Mouse (Mus musculus): Measurements from ENCODE around the gene Nrip1.

Gene Nrip1

DNA sequence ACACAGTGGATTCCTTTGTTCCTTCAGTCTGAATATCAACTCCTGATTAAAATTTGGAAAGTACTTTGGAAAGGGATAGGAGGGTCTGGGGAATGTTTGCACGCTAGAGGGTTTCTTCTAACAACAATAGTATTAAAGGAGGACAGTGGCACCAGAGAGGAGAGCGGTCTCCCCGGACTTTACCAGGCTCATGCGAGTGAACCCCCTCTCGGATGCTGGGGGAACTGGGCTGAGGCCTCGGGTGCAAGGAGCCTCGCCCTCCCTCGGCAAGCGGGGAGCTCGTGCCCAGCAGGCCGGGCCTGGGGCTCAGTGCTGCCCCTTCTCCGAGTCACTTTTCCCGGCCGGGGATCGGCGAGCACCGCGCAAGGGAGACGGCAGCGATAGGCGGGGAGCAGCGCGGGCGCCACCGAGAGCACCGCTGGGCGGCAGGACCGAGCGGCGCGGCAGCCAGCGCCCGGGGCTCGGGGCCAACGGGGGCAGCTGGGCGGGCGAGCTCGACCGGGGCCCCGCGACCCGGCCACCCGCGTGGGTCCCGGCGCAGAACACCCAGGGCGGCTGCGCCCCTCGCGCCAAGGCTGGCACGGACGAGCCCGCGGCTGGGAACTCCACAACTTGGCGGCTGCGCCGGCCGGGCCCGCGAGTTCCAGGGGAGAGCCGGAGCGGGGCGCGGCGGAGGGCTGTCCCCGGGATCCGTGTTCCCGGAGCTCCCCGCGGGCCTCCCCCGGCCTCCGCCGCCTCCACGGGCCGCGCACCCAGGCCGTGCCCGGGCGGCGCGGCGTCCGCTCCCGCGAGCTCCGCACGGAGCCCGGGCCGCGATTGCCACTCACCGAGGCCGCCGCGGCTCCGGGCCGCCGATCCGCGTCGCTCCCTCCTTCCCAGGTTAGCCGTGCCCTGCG is 1.3 kb downstream of the Nrip1 start:
- peak; percentile 61 for DNase-seq (ENCODE audit: low spot score)

DNA sequence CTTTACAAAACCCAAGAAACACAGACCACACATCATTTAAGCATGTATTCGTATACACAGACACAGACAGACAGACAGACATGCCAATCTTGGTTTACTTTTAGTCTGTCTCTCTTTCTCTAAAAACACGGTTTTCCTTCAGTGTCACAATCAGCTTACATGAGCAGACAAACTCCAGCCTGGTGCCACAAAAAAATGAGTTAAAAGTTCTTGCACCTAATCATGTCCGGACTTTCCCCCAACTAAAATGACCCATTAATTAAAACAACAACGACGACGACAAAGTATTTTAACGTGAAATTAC is 2.1 kb downstream of the Nrip1 start:
- no peak for DNase-seq (ENCODE audit: low spot score)

DNA sequence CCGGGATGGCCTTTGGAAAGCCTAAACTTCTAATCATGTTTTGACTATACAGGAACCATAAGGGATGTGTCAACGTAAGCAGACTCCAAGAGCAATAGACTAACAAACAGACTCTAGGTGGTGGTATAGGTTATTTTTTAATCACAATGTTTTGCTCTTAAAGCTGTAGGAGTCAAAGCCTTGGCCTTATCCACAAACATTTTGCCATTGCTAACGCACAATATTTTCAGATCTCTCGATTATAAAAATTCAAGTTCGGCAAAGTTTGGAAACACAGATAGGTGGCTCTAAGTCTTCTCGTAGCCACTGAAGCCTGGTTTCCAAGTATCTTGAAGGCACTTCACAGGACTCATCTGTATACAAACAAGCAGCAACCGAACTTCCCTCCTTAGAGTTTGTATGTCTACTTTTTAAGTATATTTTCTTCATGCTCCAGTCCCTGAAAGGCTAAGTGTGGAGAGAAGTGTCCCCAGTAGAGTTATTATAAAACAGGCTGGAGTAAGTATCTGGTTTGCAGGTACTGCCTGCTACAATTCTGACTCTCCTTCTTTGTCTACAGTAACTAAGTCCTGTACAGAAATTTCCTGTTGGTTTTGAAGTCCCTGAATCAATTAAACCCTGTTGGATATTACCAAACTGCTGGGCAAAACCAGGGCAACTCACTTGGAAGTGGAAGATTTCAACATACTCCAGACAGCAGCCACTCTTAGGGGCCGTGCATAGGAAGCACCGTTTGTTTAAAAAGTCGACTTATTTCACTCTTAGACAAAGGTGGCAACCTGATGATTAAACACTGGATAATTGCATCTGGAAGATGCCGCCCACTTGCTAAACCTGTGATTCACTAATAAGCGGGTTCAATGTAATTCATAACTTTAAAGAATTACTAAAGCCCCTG is 2.7 kb downstream of the Nrip1 start:
- no peak for DNase-seq (ENCODE audit: low spot score)

DNA sequence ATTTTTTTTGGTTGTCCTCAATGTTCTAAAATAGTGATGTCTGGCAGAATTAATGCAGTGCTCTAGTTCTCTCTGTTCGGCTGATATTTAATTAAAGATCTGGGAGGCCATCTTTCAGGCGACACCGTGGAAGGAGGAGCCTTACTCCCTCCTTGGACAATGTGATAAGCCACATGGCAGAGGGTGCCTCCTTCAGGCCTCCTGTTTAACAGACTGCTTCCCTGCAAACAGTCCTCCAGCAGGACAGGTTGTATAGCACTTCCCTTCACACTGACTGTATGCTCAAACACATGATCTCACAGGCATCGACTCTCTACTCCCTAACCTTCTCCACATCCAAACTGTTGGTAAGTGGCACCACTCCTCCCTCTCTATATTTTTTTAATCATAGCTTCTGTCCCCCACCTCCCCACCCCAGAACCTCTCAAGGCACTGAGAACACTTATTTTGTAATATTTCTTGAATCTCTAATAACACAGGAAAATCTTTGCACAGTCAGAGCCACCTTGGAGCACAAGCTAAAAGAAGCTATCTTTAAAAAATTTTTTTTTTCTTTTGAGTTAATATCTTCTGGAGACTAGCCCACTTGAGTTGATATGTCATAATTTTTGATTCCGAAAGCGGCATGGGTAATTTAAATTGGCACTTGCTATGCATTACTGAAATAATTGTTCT is 3.4 kb downstream of the Nrip1 start:
- DNase-seq (ENCODE audit: low spot score) = peak; percentile 76

DNA sequence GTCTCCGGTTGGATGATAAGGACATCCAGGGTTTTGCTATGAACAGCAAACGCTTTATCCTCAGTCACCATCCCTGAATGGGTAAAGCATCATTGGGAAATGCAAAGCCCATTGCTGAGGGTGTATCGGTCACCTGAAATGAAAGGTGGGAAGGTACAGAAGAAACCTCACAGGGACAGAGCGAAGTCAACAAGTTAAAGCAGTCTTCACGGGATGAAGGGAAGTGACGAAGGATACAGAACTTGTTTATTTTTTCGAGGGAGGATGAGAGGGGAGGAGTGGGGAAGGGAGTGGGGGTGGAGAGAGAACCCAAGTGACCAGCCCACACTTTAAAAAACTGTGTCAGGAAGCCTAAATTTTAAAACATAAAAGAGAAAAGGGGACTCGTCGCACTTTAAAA is 4.4 kb downstream of the Nrip1 start:
- no peak for DNase-seq (ENCODE audit: low spot score)

DNA sequence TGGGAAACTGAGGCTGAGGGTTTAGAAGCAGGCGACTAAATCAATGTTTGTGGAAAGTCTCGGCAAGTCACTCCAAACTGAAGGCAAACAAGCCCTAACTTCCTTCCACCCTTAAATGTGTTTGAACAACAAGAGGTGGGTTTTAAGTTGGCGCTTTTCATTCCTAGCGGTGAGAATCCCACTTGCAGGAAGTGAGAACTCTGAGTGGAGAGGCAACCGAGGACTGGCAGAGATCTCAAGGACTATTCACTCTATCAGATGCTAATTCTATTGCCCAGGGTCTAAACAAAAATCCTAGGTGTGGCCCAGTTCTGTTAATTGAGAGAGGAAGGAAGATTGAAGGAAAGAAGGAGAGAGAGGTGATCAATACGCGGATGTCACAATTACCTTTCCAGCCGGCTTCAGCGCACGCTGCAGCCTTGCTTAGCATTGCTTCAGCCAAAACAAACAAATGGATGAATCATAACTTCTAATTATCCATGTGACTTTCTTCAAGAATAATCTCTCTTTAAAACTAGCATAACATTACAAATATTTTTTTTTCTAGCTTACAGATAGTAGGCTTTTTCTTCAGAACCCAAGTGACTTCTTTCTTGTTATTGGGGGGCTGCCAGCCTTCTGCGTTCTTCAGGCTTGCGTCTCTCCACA is 6.2 kb downstream of the Nrip1 start:
- DNase-seq (ENCODE audit: low spot score) = no peak

- no peak for DNase-seq (ENCODE audit: low spot score)
Measured at GRCm38 (mm10) chr16:76365790-76366406, 7.7 kb downstream of the Nrip1 start.

DNA sequence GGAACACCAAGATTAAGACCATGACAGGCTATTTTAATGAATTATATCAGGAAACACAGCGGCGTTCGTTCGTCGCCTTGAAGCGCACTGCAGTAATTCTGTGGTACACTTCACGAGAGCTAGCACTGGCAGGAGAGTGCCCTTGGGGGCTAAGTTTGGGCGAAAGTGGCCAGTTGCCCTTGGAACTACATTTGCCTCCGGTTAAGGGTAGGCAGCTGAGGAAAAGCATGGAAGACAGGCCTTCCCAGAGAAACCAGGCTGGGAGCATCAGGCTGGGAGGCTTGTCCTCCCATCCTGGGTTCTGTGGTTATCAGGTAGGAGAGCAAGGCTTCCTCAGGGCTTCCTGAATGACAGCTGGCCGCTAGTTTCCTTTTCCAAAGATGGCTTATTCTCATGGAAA is 8.4 kb downstream of the Nrip1 start:
- no peak for DNase-seq (ENCODE audit: low spot score)

- DNase-seq (ENCODE audit: low spot score) = no peak
Measured at GRCm38 (mm10) chr16:76363641-76364040, 10.0 kb downstream of the Nrip1 start.

GRCm38 (mm10) chr16:76362982-76363381 is 10.6 kb downstream of the Nrip1 start:
- DNase-seq (ENCODE audit: low spot score) = no peak

DNA sequence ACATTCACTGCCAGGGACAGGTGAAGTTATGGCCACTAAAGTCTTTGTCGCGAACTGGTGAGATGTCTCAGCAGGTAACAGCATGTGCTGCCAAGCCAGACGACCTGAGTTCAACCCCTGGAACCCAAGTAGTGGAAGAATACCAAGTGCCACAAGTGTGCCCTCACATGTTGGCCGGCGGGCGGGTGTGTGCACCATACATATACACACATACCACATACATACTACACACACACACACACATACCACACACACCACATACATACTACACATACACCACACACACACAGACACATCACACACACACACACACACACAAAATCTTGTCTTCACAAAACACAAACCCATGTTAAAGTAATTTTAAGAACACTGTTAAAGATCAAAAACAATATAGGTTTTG is 13.2 kb downstream of the Nrip1 start:
- DNase-seq (ENCODE audit: low spot score) = no peak

- no peak for DNase-seq (ENCODE audit: low spot score)
Measured at GRCm38 (mm10) chr16:76358757-76359156, 14.9 kb downstream of the Nrip1 start.

DNA sequence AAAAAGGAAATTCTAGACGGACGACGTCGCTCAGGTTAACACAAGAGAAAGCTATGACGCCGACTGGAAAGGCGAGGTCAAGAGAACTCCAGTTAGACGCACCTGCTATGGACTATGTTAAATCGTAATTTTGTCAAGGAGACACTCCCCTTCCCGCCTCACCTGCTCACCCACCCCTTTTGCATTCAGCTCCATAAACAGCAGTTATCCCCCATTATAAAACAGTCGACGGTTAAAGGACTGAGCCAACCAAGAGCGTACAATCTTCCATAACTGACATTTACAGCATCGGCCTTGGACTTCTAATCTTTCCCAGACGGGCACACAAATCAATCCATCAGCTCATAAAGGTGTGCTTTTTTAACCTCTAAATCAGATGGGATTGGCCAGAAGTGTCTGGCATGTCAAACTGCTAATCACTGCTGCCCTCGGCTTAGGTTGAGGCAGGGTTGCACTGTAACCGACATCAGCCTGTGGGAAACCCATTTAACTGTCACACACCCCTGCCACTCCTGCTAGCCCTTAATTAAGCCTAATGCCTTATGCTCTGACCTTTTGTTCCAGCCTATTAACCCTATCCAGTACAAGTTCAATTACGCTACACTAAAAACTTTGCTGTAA is 15.4 kb downstream of the Nrip1 start:
- no peak for DNase-seq (ENCODE audit: low spot score)

- DNase-seq (ENCODE audit: low spot score) = no peak
Measured at GRCm38 (mm10) chr16:76357155-76357554, 16.5 kb downstream of the Nrip1 start.

DNA sequence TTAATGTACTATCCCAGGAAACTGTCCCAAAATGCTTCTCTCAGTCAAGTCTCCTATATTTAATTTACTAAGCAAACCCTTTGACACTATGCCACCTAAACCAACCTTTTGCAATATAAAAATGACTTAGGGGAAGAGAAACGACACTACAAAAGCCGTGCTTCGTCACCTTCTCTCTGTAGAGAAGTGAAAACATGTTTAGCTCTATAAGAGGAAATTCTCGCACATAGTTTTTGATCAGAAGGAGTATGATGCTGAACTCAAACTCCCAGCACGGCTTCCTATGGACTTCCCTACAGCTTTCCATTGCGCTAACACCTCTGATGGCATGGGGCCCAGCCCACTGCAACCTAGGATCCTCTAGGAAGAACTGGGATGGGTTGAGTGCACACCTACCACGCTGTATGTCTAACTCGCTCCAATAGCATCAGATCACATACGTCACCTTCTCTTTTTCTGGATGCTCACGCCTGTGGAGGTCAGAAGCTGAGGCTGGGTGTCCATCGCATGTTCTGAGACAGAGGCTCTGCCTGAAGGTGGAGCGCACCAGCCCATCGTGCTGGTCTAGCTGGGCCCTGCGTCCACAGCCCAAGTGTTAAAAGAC is 17.6 kb downstream of the Nrip1 start:
- no peak for DNase-seq (ENCODE audit: low spot score)

- no peak for DNase-seq (ENCODE audit: low spot score)
Measured at GRCm38 (mm10) chr16:76355267-76355666, 18.4 kb downstream of the Nrip1 start.

- DNase-seq (ENCODE audit: low spot score) = no peak
Measured at GRCm38 (mm10) chr16:76354841-76355240, 18.8 kb downstream of the Nrip1 start.

DNA sequence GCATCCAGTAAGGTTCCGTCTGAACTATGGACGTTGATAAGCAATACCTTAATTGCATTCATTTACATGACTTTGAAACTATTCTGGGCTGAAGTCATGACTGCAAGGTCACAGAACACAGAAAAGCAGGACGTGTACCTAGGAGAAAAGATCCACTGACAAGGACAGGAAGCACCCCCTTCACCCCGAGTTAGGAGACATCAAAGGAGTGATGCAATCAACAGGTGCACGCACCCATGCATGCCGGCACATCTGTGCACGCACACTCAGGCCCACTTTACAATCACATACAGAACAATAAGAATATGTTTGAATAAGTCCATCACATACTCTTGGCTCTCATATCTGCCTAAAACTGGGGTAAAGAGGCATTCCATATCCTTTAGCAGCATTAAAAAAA is 19.3 kb downstream of the Nrip1 start:
- DNase-seq (ENCODE audit: low spot score) = no peak

DNA sequence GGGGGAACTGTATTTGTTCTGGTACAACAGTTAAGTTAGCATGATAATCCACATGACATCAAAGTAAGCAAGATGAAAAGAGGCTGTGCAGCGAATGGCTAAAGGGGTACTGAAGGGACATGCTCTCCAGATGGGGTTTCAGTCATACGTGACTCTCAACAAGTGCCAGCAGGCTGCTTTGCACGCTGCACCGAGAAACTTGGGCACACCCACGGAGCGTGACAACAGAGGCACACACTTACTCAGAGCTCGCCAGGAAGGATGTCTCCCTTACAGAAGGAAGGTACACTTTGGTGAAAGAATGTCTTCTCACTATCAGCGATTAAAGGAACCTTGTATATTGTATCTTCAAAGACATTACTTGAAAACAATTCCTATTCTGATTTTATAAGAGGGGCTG is 22.7 kb downstream of the Nrip1 start:
- DNase-seq (ENCODE audit: low spot score) = no peak

DNA sequence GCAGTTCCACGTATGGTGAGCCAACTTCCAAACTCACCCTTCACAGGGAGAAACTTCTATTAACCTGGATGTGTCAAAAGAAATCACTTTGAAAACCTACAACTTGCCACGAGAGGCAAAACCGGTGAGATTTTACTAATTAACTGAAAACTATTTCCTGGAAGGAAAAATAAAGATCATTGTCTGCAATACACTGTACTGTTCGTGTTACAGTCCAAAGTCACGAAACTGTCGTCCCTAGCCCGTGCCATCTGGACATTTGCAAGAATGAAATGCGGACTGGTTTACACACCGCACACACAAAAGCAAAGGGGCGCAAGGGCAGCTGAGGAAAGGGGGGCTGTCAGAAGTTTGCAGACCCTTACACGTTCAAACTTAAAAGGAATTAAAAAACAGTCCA is 24.6 kb downstream of the Nrip1 start:
- DNase-seq (ENCODE audit: low spot score) = no peak

Measured in embryo, embryonic 10 days (tissue).